Mouse (Mus musculus): ENCODE results near the gene Ptprm. TPM values are rescaled to one million over a fixed set of nuclear protein-coding genes. Genes with fewer than 3 reads are reported as not detected.
"Not testable (repeated sequence)": the region's sequence is repeated elsewhere in the genome, so short reads cannot be mapped to it uniquely, and the experiment has no call there.

Ptprm gene
- total RNA-seq, 2 experiments from 2014 or later: 35.7 to 39.5 TPM

GRCm38 (mm10) chr17:66891067-66891862, 463.0 kb downstream of the Ptprm start:
- DNase-seq (ENCODE audit: low spot score in 2 of 2): no peak

DNA sequence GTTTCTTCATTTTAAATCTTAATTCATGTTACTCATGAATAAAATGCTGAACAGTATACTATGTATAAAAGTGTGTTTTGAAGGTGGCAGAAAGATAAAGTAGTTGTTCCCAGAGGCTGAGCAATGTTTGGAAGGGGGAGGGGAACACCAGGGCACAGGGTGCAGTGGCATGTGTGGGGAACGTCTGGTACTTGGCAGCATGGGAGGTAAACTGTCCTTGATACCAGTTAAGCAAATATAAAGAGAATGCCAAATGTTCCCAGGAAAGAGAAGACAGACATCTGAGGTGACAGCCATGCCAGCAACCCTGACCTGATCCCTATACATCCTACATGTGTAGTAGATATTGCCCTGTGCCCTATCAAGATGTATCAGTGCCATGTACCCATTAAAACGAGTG, 472.0 kb downstream of the Ptprm start:
- no peak for DNase-seq (ENCODE audit: low spot score in 2 of 2)

- DNase-seq (ENCODE audit: low spot score in 2 of 2): no peak
Observed at GRCm38 (mm10) chr17:66880969-66881701, 473.1 kb downstream of the Ptprm start.

DNA sequence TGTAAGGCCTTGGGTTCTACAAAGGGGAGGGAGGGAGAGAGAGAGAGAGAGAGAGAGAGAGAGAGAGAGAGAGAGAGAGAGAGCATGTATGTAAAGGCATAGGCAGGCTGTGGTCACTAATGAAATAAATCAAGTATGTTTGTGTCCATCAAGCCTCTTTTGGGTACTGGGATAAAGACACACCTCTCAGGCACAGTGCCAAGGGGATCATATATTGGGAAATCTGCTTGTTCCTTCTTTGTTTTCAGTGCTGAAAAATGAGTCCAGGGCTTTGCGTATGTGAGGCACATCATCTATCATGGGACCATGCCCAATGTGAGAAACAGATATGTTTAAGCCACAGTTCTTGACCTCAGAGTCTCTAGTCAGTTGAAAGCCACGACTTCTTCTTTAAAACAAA, 475.1 kb downstream of the Ptprm start:
- no peak for DNase-seq (ENCODE audit: low spot score in 2 of 2)

DNA sequence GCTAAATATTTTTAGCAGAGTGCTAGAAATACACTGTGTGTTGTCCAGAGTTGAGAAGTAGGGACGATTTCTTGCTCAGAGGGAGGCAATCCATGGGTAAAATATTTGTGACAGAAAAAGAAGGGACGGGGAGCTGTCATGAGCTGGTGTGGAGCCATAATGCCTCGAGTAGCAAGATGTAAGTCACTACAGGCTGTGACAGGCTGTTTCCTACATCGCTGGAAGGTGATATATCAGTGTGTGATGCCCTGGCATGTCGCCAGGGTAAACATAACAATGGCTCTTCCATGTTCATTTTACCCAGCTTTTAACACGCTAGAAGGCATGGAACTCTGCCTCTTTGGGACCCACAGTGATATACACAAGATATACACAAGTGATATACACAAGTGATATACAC, 476.7 kb downstream of the Ptprm start:
- no peak for DNase-seq (ENCODE audit: low spot score in 2 of 2)

DNA sequence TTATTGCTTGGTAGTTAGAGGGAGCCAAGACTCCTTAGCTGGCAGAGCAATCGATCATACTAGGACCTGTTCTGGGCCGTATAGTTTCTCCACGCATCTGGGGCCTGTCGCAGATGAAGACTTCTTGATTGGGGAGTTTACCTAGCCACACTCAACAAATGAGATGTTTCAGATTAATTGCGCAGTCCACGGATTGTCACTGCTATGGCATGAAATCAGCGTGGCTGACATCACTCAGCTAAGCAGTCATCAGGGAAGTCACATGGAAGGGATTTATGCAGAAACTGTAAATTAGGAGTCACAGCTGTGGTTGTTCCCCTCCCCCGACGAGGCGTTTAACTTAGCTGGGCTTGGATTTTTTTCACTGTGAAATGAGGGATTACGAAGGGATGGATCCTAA, 479.4 kb downstream of the Ptprm start:
- no peak for DNase-seq (ENCODE audit: low spot score in 2 of 2)

DNA sequence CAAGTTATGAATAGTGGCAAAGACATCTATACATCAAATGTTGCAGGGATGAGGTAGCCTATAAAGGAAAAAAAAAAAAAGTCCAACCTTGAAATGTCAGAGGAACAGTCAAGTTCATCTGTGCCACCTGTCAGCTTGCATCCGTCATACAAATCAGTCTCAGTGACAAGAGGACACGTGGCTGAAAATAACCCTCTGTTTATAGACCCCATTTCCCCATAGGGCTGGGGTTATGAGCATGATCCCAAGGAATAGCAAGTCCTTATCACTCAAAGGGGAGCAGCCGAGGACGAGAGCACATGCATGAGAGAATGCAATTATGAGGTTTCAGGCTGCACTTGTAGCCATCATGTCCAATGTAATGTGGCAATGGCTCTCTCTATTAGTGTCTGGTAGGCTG, 482.9 kb downstream of the Ptprm start:
- no peak for DNase-seq (ENCODE audit: low spot score in 2 of 2)

- peak in 1 of 2 experiments; percentile 11 for DNase-seq (ENCODE audit: low spot score in 2 of 2)
Observed at GRCm38 (mm10) chr17:66869581-66870002, 484.7 kb downstream of the Ptprm start.

- DNase-seq (ENCODE audit: low spot score in 2 of 2): no peak
Observed at GRCm38 (mm10) chr17:66864441-66864840, 489.8 kb downstream of the Ptprm start.

DNA sequence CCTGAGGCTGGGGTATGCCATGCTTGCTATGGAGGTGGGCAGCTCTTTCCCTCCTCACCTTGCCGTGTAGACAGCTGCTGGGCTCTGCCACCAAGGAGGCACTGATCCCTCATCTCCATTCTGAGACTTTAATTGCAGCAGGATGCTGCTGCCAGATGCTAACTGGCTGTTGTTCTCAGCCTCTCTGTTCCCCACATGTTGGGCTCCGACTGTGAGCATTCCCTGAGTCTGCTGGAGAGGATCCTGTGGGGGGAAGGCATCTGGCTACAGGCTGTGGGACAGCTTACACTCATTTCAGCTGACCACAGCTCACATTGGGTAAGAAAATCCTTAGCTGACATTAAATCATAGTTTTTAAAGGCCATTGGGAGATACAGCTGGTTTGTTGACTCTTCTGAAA, 492.7 kb downstream of the Ptprm start:
- no peak for DNase-seq (ENCODE audit: low spot score in 2 of 2)

DNA sequence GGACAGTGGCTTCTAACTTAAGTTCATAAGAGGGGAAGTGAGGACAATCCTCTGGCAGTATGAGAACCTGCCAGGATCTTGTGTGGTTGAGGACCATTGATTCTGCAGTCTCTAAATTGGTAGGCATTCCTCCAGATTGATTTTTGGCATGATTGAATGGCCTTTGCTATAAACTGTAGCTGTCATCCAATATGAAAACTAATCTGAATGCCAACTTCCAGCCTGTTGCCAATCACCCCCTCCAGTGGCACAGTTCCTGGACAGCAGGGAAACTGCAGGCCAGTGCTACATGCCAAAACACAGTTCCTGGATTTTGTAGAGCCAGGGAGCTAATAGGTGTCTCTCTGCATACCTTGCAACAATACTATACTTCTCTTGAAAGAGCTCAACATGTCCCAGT, 495.5 kb downstream of the Ptprm start:
- no peak for DNase-seq (ENCODE audit: low spot score in 2 of 2)

GRCm38 (mm10) chr17:66852496-66852895, 501.8 kb downstream of the Ptprm start:
- DNase-seq (ENCODE audit: low spot score in 2 of 2): no peak

- not testable (repeated sequence) for DNase-seq (ENCODE audit: low spot score in 2 of 2)
Observed at GRCm38 (mm10) chr17:66847011-66847410, 507.2 kb downstream of the Ptprm start.

GRCm38 (mm10) chr17:66822347-66822746, 531.9 kb downstream of the Ptprm start:
- no peak for DNase-seq (ENCODE audit: low spot score in 2 of 2)

DNA sequence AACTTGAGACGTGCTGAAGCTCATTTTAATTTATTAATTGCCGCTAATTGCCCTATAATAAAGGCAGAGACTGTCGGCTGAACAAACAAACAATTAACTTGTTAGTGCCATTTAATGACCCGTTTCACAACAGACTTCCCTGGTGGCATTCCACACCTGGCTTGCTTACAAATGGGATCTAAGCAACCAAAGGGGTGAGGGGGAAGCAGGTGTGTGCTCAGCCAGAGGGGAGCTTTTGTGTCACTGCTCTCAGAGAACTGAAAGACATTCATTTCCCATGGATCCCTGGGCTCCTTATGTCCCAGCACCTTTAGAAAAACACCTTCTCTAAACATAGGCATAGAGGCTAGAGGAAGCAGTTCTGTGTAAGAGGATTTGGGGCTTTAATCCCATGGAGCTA, 536.9 kb downstream of the Ptprm start:
- DNase-seq (ENCODE audit: low spot score in 2 of 2): no peak

- DNase-seq (ENCODE audit: low spot score in 2 of 2): no peak
Observed at GRCm38 (mm10) chr17:66815921-66816320, 538.3 kb downstream of the Ptprm start.

- DNase-seq (ENCODE audit: low spot score in 2 of 2): no peak
Observed at GRCm38 (mm10) chr17:66813786-66814185, 540.5 kb downstream of the Ptprm start.

DNA sequence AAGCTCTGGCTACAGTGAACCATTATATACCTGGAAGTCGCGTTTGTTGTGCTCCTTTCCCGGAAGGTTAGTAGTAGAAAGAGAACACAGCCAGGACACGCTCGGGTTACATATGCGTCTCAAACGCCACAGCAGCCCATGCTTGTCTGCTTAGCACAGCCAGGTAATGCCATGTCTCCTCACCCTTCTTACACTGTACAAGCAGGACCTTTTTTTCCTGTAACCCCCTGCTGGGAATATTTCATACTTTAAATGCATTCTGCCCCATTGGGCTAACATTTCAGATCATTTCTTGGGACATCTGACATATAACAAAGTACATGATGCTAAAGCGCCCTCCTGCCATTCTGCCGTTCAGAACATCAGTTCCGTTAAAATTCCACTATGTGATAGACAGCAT, 540.9 kb downstream of the Ptprm start:
- DNase-seq (ENCODE audit: low spot score in 2 of 2): no peak

- no peak for DNase-seq (ENCODE audit: low spot score in 2 of 2)
Observed at GRCm38 (mm10) chr17:66809786-66810185, 544.5 kb downstream of the Ptprm start.

GRCm38 (mm10) chr17:66808186-66808585, 546.1 kb downstream of the Ptprm start:
- no peak for DNase-seq (ENCODE audit: low spot score in 2 of 2)

- no peak for DNase-seq (ENCODE audit: low spot score in 2 of 2)
Observed at GRCm38 (mm10) chr17:66801831-66802687, 552.2 kb downstream of the Ptprm start.

DNA sequence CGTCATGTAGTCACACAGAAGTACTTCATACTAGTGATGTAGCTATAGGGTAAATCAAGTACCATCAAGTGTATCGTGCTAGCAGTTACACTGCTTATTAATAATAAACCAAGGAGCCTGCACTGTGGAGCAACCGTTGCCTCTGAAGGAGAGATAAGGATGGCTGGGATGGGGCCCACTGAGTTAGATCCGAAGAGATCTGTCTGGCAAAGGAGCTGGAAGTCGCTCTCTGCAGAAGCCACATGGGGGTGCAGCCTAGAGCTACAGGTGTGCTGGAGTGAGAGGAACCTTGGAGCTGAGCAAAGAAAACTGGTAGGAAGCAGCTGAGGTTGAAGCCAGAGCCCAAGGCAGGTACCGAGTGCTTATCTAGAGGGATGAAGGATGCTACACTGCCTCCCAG, 554.0 kb downstream of the Ptprm start:
- no peak for DNase-seq (ENCODE audit: low spot score in 2 of 2)
